Mouse (Mus musculus) forebrain, embryonic 16.5 days (tissue): ENCODE data around the gene Zranb2. TPM values are rescaled to one million over a fixed set of nuclear protein-coding genes. Genes with fewer than 3 reads are reported as not detected.
A peak's percentile ranks its signal among the peaks of the same experiment; 100 is the strongest.

ENCODE experiments used
- ATAC-seq: fragments of 200-750 bp; cut with Nextera tagmentation; 2 replicates; pipeline ENCODE4 v1.8.0; 2017; ENCODE audit warnings: mild to moderate bottlenecking, moderate library complexity
- H3K27ac ChIP-seq: fragments of 300-500 bp; sonication (generic); 2 replicates; pipeline ENCODE4 v1.5.1; 2014; ENCODE audit warnings: low read length, control low read depth
- H3K27me3 ChIP-seq: fragments of 300-500 bp; sonication (generic); replicated peaks from 2 replicates; pipeline ENCODE4 v1.6.1; 2014; ENCODE audit warnings: low read length; ENCODE audit not compliant: control insufficient read depth, insufficient read depth
- H3K36me3 ChIP-seq: fragments of 300-500 bp; sonication (generic); 2 replicates; pipeline ENCODE4 v1.6.1; 2014; ENCODE audit not compliant: control insufficient read depth, insufficient read depth
- H3K4me1 ChIP-seq: fragments of 300-500 bp; sonication (generic); replicated peaks from 2 replicates; pipeline ENCODE4 v1.6.1; 2014; ENCODE audit warnings: low read length; ENCODE audit not compliant: control insufficient read depth, insufficient read depth
- H3K4me2 ChIP-seq: fragments of 300-500 bp; sonication (generic); 2 replicates; pipeline ENCODE4 v1.6.1; 2014; ENCODE audit warnings: mild to moderate bottlenecking, low read length, control low read depth
- H3K4me3 ChIP-seq: fragments of 300-500 bp; sonication (generic); replicated peaks from 2 replicates; pipeline ENCODE4 v1.5.1; 2014; ENCODE audit warnings: mild to moderate bottlenecking, low read length, control low read depth
- H3K9ac ChIP-seq: fragments of 300-500 bp; sonication (generic); replicated peaks from 2 replicates; pipeline ENCODE4 v1.6.1; 2014; ENCODE audit warnings: low read depth, low read length, control low read depth
- H3K9me3 ChIP-seq: fragments of 300-500 bp; sonication (generic); 2 replicates; pipeline ENCODE4 v1.6.1; 2016; ENCODE audit warnings: low read length; ENCODE audit not compliant: control insufficient read depth
- WGBS: fragments of 180-500 bp; shearing (Covaris S2); extraction: QIAGEN DNeasy Blood & Tissue Kit; methylation state at CpG from one replicate; pipeline ENCODE4 v1.1.7; 2014; 5-methylcytosine and 5-hydroxymethylcytosine counted together
- polyA plus RNA-seq: library from polyadenylated mRNA; unstranded; fragments of >200 nt; fragmentation: Nextera tagmentation; extraction: Ambion mirVana; gene quantifications from 2 replicates; pipeline ENCODE4 v1.2.1, GENCODE M21; 2015

The Zranb2 gene
- polyA plus RNA-seq, 1 experiment from 2014 or later: 115 TPM

DNA sequence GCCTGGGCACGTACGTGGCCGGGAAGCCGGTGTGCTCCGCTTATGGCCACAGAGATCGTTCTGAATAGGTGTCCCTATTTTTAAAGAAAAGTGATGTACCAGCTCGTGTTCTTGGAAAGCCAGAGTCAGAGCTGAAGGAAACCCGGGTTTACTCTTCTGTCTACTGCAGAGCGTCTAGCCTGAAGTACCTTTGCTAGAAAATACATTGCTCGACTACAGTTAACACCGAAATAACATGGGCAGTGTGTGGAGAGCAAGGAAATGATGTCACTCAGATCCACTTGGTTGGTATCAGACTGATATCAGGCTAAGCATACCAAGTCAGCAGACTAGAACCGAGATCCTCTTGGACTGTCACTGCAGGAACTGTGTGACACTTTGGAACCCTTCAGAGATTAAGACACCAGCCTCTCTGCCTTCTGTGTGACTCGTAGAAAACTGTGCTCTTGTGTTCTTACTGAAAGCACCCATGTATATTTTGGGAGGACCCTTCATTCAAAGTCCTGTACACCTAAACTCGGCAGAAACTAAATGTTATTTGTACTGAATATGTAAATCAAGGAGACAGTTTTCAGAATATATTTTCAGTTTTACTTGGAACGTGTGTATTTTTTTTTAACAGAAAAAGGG is 941 bp downstream of the Zranb2 start:
- peaks cover 10% of the 10 kb centered on the region; the same call in 1 of the 2 replicates for H3K36me3 ChIP-seq
- peak overlapping the region; percentile 69 for H3K4me2 ChIP-seq
- H3K4me1 ChIP-seq: peaks cover 10% of the 10 kb centered on the region
- no peaks in the 10 kb centered on the region for H3K9me3 ChIP-seq
- peak overlapping the region; percentile 56 for H3K4me3 ChIP-seq
- ATAC-seq: peak; percentile 3; the same call in 1 of the 2 replicates
- H3K9ac ChIP-seq: peak overlapping the region; percentile 91
- WGBS: 2% methylated on average over 15 of the region's 15 CpGs
- H3K27ac ChIP-seq: peak overlapping the region; percentile 88
- peaks cover 16% of the 10 kb centered on the region for H3K27me3 ChIP-seq

DNA sequence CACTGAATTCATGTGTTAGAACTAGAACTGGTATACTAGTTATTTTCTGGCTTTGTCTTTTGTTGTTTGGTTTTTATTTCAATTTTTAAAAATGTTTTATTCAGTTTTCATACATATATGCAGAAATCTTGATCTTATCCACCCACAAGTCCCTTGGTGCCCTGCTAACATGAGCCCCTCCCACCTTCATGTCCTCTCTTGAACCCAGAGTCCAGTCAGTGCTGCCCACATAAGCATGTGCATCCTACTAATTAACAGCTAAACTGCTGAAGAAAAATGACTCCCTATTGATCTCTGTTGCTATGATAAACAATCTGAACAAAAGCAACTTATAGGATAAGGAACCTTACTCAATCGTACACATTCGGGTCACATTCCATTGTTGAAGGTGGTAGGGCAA is 15.4 kb downstream of the Zranb2 start:
- no peak overlapping the region for H3K9ac ChIP-seq
- H3K27ac ChIP-seq: no peak overlapping the region
- H3K4me3 ChIP-seq: no peak overlapping the region
- no peak overlapping the region for H3K4me2 ChIP-seq
- 95% methylated on average over 2 of the region's 2 CpGs for WGBS
- ATAC-seq: no peak
- peaks cover 35% of the 10 kb centered on the region for H3K36me3 ChIP-seq
- no peaks in the 10 kb centered on the region for H3K27me3 ChIP-seq
- H3K9me3 ChIP-seq: no peaks in the 10 kb centered on the region
- H3K4me1 ChIP-seq: no peaks in the 10 kb centered on the region

DNA sequence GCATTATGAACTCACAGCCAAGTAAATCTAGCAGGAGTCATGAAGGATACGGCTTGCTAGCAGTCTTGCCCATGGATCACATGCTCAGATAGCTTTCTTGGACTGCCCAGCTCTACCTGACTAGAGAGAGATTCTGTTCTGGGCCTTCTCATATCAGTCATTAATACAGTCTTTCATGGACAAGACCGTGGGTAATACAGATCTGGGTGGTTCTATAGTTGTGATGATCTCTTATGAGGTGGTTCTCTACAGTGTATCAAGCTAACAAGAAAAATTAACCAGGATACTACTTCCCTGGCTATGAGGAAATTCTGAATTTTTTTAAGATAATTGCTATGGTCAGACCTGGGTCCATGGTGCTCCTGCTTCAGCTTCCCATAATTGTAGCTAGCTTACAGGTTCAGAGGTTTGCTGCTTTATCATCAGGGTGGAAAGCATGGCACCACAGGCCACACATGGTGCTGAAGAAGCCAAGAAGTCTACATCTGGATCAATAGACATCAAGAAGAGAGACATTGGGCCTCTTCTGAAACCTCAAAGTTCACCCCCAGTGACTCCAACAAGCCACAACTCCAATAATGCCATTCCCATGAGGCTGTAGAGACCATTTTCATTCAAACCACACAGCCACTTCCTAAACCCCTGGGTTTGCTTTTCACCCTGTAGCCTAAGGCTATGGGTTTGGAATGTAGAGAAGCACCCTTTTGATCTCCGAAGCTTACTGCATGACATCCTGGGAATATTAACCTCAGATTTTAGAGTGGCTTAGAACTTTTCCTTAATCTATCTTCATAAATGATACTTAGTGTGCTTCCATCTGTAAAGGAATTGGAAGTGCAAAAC is 16.0 kb downstream of the Zranb2 start:
- Histone ChIP-seq H3K4me1 (no peaks in the 10 kb centered on the region), H3K4me3 (no peak overlapping the region), H3K9me3 (no peaks in the 10 kb centered on the region), H3K9ac (no peak overlapping the region), H3K27me3 (no peaks in the 10 kb centered on the region), H3K4me2 (no peak overlapping the region), H3K36me3 (peaks cover 30% of the 10 kb centered on the region), H3K27ac (no peak overlapping the region)
- ATAC-seq: 0 out of 2 replicates have a peak, but pooled peaks have one; percentile 38
- 96% methylated on average over 3 of the region's 3 CpGs for WGBS

DNA sequence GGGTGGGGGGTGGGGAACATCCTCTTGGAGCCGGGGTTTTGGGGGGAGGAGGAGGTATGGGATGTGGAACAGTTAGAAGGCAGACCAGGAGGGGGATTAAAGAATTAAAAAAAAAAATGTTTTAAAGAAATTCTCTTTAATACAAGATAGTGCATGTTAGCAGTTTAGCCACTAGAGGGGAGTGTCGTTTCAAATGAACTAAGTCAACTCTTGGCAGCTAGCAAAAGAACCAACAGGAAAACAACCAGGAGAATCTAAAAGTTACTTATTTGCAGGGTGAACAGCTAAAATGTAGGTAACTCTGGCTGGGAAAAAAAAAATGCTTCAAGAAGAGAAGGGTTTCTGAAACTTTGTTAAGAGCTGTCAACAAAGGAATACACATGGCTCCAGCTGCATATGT is 31.2 kb downstream of the Zranb2 start:
- no peak overlapping the region for H3K27ac ChIP-seq
- H3K36me3 ChIP-seq: no peaks in the 10 kb centered on the region
- no peak overlapping the region for H3K4me3 ChIP-seq
- peak; percentile 22; the same call in 1 of the 2 replicates for ATAC-seq
- no peaks in the 10 kb centered on the region for H3K9me3 ChIP-seq
- WGBS: 10% methylated on average over 2 of the region's 2 CpGs
- peaks cover 28% of the 10 kb centered on the region for H3K27me3 ChIP-seq
- no peak overlapping the region for H3K4me2 ChIP-seq
- no peak overlapping the region for H3K9ac ChIP-seq
- peaks cover 13% of the 10 kb centered on the region for H3K4me1 ChIP-seq

DNA sequence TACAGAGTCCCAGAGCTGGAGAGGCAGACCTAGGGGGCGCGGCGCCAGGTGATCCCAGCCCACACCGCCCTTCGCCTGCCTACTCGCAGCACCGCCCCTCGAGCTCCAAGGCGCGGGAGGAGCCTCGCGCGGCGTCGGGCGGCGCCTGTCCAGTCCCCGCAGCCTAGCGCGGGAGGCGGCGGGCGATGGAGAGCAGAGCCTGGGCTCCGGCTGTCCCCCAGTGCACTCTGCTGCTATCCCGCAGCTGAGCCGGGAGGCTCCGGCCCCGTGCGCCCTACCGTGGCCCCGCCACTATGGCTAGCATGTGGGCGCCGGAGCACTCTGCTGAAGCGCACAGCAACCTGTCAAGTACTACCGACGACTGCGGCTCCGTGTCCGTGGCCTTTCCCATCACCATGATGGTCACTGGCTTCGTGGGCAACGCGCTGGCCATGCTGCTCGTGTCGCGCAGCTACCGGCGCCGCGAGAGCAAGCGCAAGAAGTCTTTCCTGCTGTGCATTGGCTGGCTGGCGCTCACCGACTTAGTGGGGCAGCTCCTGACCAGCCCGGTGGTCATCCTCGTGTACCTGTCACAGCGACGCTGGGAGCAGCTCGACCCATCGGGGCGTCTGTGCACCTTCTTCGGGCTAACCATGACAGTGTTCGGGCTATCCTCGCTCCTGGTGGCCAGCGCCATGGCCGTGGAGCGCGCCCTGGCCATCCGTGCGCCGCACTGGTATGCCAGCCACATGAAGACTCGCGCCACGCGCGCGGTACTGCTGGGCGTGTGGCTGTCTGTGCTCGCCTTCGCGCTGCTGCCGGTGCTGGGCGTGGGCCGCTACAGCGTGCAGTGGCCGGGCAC is 33.0 kb downstream of the Zranb2 start, which contains the start of gene Ptger3:
TSS of gene Ptger3 (plus strand) at position 168 of the 841 bp plus-strand sequence.
- under 1% methylated on average over 81 of the region's 84 CpGs for WGBS
- peak; percentile 81 for ATAC-seq
- peak within 1 kb of the TSS; percentile 50 for H3K9ac ChIP-seq
- peak within 1 kb of the TSS; percentile 88 for H3K4me2 ChIP-seq
- H3K36me3 ChIP-seq: no peaks in the 10 kb centered on the region
- H3K4me1 ChIP-seq: peaks cover 13% of the 10 kb centered on the region
- H3K27me3 ChIP-seq: peaks cover 28% of the 10 kb centered on the region
- no peaks in the 10 kb centered on the region for H3K9me3 ChIP-seq
- H3K4me3 ChIP-seq: peak within 1 kb of the TSS; percentile 56
- H3K27ac ChIP-seq: no peak within 1 kb of the TSS

DNA sequence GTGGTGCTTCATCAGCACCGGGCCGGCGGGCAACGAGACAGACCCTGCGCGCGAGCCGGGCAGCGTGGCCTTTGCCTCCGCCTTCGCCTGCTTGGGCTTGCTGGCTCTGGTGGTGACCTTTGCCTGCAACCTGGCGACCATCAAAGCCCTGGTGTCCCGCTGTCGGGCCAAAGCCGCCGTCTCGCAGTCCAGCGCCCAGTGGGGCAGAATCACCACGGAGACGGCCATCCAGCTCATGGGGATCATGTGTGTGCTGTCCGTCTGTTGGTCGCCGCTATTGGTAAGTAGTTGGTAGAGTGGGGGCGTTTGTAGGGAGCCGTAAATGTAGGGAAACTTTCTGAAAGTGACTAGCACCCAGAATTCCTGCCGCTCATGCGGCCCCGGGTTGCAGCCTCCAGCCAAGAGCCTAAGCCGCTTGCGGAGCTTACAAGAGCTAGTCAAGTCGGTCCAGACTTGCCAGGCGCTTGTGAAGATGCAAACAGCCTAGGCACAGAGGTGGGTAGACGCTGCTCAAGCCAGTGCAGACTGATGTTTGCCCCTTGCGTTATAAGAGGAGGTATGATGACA is 33.7 kb downstream of the Zranb2 start:
- Histone ChIP-seq H3K4me2 (peak overlapping the region; percentile 88), H3K4me1 (peaks cover 13% of the 10 kb centered on the region), H3K27ac (no peak overlapping the region), H3K9ac (peak overlapping the region; percentile 50), H3K9me3 (no peaks in the 10 kb centered on the region), H3K27me3 (peaks cover 28% of the 10 kb centered on the region), H3K4me3 (peak overlapping the region; percentile 56), H3K36me3 (no peaks in the 10 kb centered on the region)
- ATAC-seq: peak; percentile 9; the same call in 1 of the 2 replicates
- WGBS: 2% methylated on average over 34 of the region's 34 CpGs

DNA sequence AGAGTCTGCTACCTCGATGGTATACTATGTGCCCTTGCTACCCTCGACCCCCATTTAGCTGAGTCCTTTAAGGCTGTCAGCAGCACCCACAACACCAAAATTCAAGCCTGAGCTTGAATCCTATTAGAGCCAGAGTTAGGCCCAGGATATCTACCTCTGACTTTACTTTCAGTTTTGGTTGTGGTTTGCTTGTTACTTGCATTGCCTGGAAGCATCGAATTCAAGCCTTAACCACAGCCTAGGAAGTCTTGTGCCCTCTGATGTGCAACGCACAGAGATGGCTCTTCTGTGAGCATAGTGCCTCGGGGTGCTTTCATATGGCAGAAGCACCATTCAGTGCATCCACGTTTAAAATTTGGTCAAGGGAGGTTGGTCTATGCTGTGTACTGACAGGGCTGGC is 38.1 kb downstream of the Zranb2 start:
- Histone ChIP-seq H3K9me3 (no peaks in the 10 kb centered on the region), H3K27ac (no peak overlapping the region), H3K4me2 (no peak overlapping the region), H3K27me3 (peaks cover 21% of the 10 kb centered on the region), H3K4me3 (no peak overlapping the region), H3K4me1 (peaks cover 8% of the 10 kb centered on the region), H3K9ac (no peak overlapping the region), H3K36me3 (no peaks in the 10 kb centered on the region)
- 90% methylated on average over 6 of the region's 6 CpGs for WGBS
- no peak for ATAC-seq

DNA sequence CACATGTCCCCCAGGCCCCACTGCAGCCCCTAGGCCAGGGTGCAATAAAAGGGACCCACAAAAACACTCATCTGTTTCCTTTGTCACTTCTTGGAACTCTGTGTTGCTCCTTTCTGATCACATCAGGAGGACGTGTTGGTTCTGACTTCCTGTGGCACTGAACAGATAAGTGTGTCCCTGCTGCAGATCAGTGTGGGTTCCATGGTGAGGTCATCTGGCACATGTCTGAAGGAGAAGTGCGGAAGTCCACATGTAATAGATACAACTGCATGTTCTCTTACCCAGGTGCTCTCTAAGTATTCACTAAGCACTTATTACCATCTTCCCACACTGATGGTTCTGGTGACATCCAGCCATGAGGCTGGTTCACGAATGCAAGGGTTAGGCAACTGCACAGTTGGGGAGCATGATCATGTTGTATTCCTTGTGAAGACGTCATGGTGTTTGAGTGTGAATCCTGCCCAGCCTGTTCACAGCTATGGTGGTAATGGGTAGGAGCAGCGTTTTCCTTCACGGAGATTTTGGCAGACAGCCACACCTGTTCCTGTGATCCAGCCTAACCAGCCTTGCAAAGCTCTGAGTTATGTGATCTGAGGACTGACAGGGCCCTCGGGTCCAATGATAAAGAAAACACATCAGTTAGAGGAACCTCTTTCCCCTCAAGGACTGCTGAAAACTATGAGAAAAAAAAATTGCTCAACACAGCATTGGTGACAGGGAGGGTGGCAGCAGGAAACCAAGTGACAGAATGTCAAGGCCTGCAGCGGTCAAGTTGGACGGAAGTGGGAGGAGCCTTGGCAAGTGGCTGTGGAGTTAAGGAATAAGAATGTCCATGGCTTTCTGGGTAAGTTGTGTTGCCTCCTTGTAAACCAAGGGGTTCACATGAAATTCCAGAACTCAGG is 41.7 kb downstream of the Zranb2 start:
- no peak for ATAC-seq
- Histone ChIP-seq H3K36me3 (no peaks in the 10 kb centered on the region), H3K27me3 (no peaks in the 10 kb centered on the region), H3K4me3 (no peak overlapping the region), H3K27ac (no peak overlapping the region), H3K4me1 (no peaks in the 10 kb centered on the region), H3K9ac (no peak overlapping the region), H3K9me3 (no peaks in the 10 kb centered on the region), H3K4me2 (no peak overlapping the region)
- WGBS: 85% methylated on average over 9 of the region's 9 CpGs
